Mouse (Mus musculus): Measurements from ENCODE around the gene Ttc7b.
A peak's percentile ranks its signal among the peaks of the same experiment; 100 is the strongest.

Ttc7b gene

GRCm38 (mm10) chr12:100525939-100526338, 5.3 kb upstream of the Ttc7b start:
- DNase-seq (ENCODE audit: low spot score in 2 of 2): no peak

GRCm38 (mm10) chr12:100520077-100520793, 391 bp downstream of the Ttc7b start:
- peak in 1 of 2 experiments; percentile 40 for DNase-seq (ENCODE audit: low spot score in 2 of 2)

- DNase-seq (ENCODE audit: low spot score in 2 of 2): no peak
Observed at GRCm38 (mm10) chr12:100519684-100520076, 946 bp downstream of the Ttc7b start.

GRCm38 (mm10) chr12:100517371-100517770, 3.3 kb downstream of the Ttc7b start:
- no peak for DNase-seq (ENCODE audit: low spot score in 2 of 2)

GRCm38 (mm10) chr12:100516161-100516838, 4.3 kb downstream of the Ttc7b start:
- no peak for DNase-seq (ENCODE audit: low spot score in 2 of 2)

- DNase-seq (ENCODE audit: low spot score in 2 of 2): no peak
Observed at GRCm38 (mm10) chr12:100515493-100515892, 5.1 kb downstream of the Ttc7b start.

GRCm38 (mm10) chr12:100514611-100515010, 6.0 kb downstream of the Ttc7b start:
- DNase-seq (ENCODE audit: low spot score in 2 of 2): no peak

GRCm38 (mm10) chr12:100513131-100513530, 7.5 kb downstream of the Ttc7b start:
- no peak for DNase-seq (ENCODE audit: low spot score in 2 of 2)

GRCm38 (mm10) chr12:100512641-100513040, 8.0 kb downstream of the Ttc7b start:
- DNase-seq (ENCODE audit: low spot score in 2 of 2): no peak

GRCm38 (mm10) chr12:100509615-100510282, 10.9 kb downstream of the Ttc7b start:
- no peak for DNase-seq (ENCODE audit: low spot score in 2 of 2)

GRCm38 (mm10) chr12:100508668-100509067, 12.0 kb downstream of the Ttc7b start:
- no peak for DNase-seq (ENCODE audit: low spot score in 2 of 2)

- DNase-seq (ENCODE audit: low spot score in 2 of 2): no peak
Observed at GRCm38 (mm10) chr12:100505484-100505883, 15.1 kb downstream of the Ttc7b start.

- no peak for DNase-seq (ENCODE audit: low spot score in 2 of 2)
Observed at GRCm38 (mm10) chr12:100504585-100504984, 16.0 kb downstream of the Ttc7b start.

- DNase-seq (ENCODE audit: low spot score in 2 of 2): no peak
Observed at GRCm38 (mm10) chr12:100503659-100504058, 17.0 kb downstream of the Ttc7b start.

GRCm38 (mm10) chr12:100502544-100502943, 18.1 kb downstream of the Ttc7b start:
- DNase-seq (ENCODE audit: low spot score in 2 of 2): no peak

- no peak for DNase-seq (ENCODE audit: low spot score in 2 of 2)
Observed at GRCm38 (mm10) chr12:100501261-100501660, 19.4 kb downstream of the Ttc7b start.

- DNase-seq (ENCODE audit: low spot score in 2 of 2): no peak
Observed at GRCm38 (mm10) chr12:100499469-100499868, 21.2 kb downstream of the Ttc7b start.

- no peak for DNase-seq (ENCODE audit: low spot score in 2 of 2)
Observed at GRCm38 (mm10) chr12:100498006-100498405, 22.6 kb downstream of the Ttc7b start.

- DNase-seq (ENCODE audit: low spot score in 2 of 2): no peak
Observed at GRCm38 (mm10) chr12:100495083-100495482, 25.5 kb downstream of the Ttc7b start.

- DNase-seq (ENCODE audit: low spot score in 2 of 2): no peak
Observed at GRCm38 (mm10) chr12:100493211-100493610, 27.4 kb downstream of the Ttc7b start.

- DNase-seq (ENCODE audit: low spot score in 2 of 2): no peak
Observed at GRCm38 (mm10) chr12:100492676-100493075, 27.9 kb downstream of the Ttc7b start.

- DNase-seq (ENCODE audit: low spot score in 2 of 2): no peak
Observed at GRCm38 (mm10) chr12:100491967-100492611, 28.5 kb downstream of the Ttc7b start.

Data from frontal cortex, postnatal 14 days (tissue).